Mouse (Mus musculus) G1E (cell line): ENCODE measurements around the gene Abhd17b. TPM values are rescaled to one million over a fixed set of nuclear protein-coding genes. Genes with fewer than 3 reads are reported as not detected.
"Not testable (repeated sequence)": the region's sequence is repeated elsewhere in the genome, so short reads cannot be mapped to it uniquely, and the experiment has no call there.

Experiments
- ATAC-seq: 2 replicates; pipeline ENCODE4 v1.8.0; 2016; ENCODE audit warnings: mild to moderate bottlenecking; ENCODE audit not compliant: insufficient number of reproducible peaks, poor library complexity, low FRiP score, severe bottlenecking; ENCODE audit errors: extremely low read depth
- DNase-seq: peaks from one replicate; pipeline ENCODE4 v3.0.0; 2012; ENCODE audit warnings: low spot score
- H3K27me3 ChIP-seq: 2 replicates; pipeline ENCODE4 v1.6.1; 2012; ENCODE audit warnings: mild to moderate bottlenecking, low read length, inconsistent platforms; ENCODE audit not compliant: insufficient read depth
- H3K36me3 ChIP-seq: replicated peaks from 2 replicates; pipeline ENCODE3; 2012; ENCODE audit warnings: mild to moderate bottlenecking, inconsistent platforms
- H3K4me1 ChIP-seq: 2 replicates; pipeline ENCODE4 v1.6.1; 2012; ENCODE audit warnings: low read depth, low read length, inconsistent platforms, mixed read lengths; ENCODE audit not compliant: insufficient read depth
- H3K4me3 ChIP-seq: 2 replicates; pipeline ENCODE4 v1.5.1; 2012; ENCODE audit warnings: low read depth, mild to moderate bottlenecking, inconsistent platforms, low read length, moderate library complexity, mixed read lengths
- H3K9me3 ChIP-seq: replicated peaks from 2 replicates; pipeline ENCODE4 v1.6.1; 2012; ENCODE audit warnings: inconsistent platforms
- CTCF ChIP-seq: IDR thresholded peaks from 2 replicates; pipeline ENCODE4 v1.5.1; 2012; ENCODE audit warnings: low read depth, low read length, inconsistent platforms, mixed read lengths
- GATA1 ChIP-seq: IDR thresholded peaks from 2 replicates; pipeline ENCODE4 v1.6.1; 2012; ENCODE audit warnings: borderline replicate concordance, low read length, inconsistent platforms, mixed read lengths
- GATA2 ChIP-seq: IDR thresholded peaks from 2 replicates; pipeline ENCODE4 v1.6.1; 2012; ENCODE audit warnings: low read depth, low read length, inconsistent platforms, borderline replicate concordance
- POLR2AphosphoS5 ChIP-seq: IDR thresholded peaks from 2 replicates; pipeline ENCODE4 v1.6.1; 2012; ENCODE audit warnings: low read depth, low read length, inconsistent platforms; ENCODE audit not compliant: insufficient replicate concordance
- TAL1 ChIP-seq: conservative IDR thresholded peaks from 2 replicates; pipeline ENCODE4 v1.6.1; 2012; ENCODE audit warnings: low read depth, low read length, inconsistent platforms, mixed read lengths
- polyA plus RNA-seq: library from polyadenylated mRNA; stranded (reverse); fragments of >175 nt; gene quantifications from 2 replicates; pipeline ENCODE4 v1.2.3, GENCODE M21; 2012
- total RNA-seq, 2 experiments: library from RNA; stranded (forward) in 1 of 2; stranded (reverse) in 1 of 2; fragments of 200-1000 nt in 1 of 2; fragments of >200 nt in 1 of 2; fragmentation: Nextera tagmentation in 1 of 2; gene quantifications; 2 replicates each; pipeline ENCODE4 v1.2.3; 2014 to 2017

Abhd17b gene
- total and polyA plus RNA-seq, 3 experiments, result 7.6 to 34.0 (median 26.4) TPM

DNA sequence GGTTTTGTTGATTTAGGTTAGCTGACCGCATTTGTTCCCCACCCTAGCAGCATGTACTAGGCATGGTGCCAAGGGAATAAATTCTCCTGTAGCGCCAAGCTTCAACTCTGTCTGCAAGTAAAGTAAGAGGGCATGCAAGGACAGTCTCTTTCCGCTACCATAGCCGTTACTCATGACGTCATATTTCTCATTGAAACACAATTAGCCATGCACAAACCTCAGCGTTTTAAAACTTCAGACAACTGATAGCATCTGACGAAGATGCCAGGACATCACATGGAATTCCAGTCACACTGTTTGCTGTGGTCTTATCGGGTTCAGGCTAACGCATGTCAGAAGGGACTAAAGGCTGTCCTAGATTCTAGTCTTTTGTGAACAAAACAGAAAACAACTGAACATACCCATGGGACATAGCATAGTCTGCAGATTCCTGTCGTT is 62.0 kb downstream of the Abhd17b start:
- Histone ChIP-seq H3K9me3 (no peaks in the 10 kb centered on the region), H3K4me3 (no peak overlapping the region), H3K36me3 (no peaks in the 10 kb centered on the region), H3K4me1 (0 out of 2 replicates have a peak, but pooled peaks cover 6% of the 10 kb centered on the region), H3K27me3 (no peaks in the 10 kb centered on the region)
- TF ChIP-seq TAL1, result no peak
- TF ChIP-seq POLR2AphosphoS5, result no peak
- TF ChIP-seq CTCF, result no peak
- TF ChIP-seq GATA2, result no peak
- TF ChIP-seq GATA1, result no peak
- DNase-seq, result no peak
- no peak for ATAC-seq

DNA sequence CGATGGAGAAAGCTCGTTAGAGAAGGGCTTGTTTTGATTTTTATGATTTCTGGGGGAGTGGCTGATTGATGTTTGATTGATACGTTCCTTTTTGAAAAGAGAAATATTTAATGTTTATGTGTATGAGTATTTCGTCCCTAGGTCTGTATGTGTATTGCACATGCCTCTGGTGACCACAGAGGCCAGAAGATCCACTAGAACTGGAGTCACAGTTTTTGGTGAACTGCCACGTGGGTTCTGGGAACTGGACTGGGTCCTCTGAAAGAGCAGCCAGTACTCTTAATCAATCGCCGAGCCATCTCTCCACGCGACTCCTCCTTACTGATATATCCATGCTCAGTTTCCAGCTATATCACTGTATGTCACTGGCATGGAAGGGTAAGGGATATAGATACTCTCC is 62.5 kb downstream of the Abhd17b start:
- H3K4me3 ChIP-seq, result no peak overlapping the region
- no peaks in the 10 kb centered on the region for H3K27me3 ChIP-seq
- no peak for TF ChIP-seq TAL1
- TF ChIP-seq CTCF, result no peak
- no peak for TF ChIP-seq POLR2AphosphoS5
- no peak for TF ChIP-seq GATA2
- TF ChIP-seq GATA1, result no peak
- H3K4me1 ChIP-seq, result 0 out of 2 replicates have a peak, but pooled peaks cover 6% of the 10 kb centered on the region
- H3K9me3 ChIP-seq, result no peaks in the 10 kb centered on the region
- ATAC-seq (no peak), DNase-seq (no peak)
- no peaks in the 10 kb centered on the region for H3K36me3 ChIP-seq

DNA sequence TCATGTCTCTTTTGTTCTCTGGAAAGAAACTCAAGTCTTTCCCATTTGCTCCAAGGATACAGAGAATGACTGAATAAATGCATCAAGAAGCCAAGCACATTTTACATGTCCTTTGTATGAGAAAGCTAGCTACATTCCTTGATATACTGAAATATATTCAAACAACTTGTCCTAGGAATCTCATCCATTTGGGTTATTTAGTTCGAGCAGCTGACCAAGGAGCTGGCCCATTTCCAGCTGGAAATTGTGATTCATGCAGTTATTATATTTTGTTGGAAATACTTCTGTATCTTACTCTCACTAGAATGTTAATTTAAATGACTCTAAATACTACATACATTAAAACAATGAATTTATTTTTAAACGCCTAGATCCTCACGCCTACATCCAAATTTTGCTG is 63.5 kb downstream of the Abhd17b start:
- no peaks in the 10 kb centered on the region for H3K9me3 ChIP-seq
- no peak overlapping the region for H3K4me3 ChIP-seq
- TF ChIP-seq GATA1 (no peak), TAL1 (no peak), CTCF (no peak), GATA2 (no peak), POLR2AphosphoS5 (no peak)
- H3K27me3 ChIP-seq, result no peaks in the 10 kb centered on the region
- ATAC-seq (no peak), DNase-seq (no peak)
- H3K4me1 ChIP-seq, result 0 out of 2 replicates have a peak, but pooled peaks cover 6% of the 10 kb centered on the region
- no peaks in the 10 kb centered on the region for H3K36me3 ChIP-seq

DNA sequence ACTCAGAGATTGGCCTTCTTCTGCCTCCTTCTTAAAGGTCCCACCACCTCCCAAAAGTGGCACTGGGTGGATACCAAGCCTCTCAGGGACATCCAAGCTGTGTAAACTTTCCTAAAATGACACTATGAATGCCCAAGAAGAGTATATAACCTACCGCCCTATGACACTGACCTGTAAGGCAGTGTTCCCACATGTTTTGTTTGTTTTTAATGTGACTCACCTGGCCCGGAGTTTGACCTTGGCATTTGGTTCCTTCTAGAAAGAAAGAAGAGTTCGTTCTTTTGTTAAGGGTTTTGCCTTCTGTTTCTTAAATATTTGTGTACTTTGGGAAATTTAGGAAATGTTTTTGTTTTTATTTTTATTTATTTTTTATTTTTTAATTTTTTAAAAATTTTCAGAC is 66.2 kb downstream of the Abhd17b start:
- ATAC-seq (no peak), DNase-seq (no peak)
- no peak for TF ChIP-seq GATA2
- TF ChIP-seq GATA1, result no peak
- no peak for TF ChIP-seq CTCF
- no peak for TF ChIP-seq POLR2AphosphoS5
- TF ChIP-seq TAL1, result no peak
- no peaks in the 10 kb centered on the region for H3K36me3 ChIP-seq
- H3K9me3 ChIP-seq, result no peaks in the 10 kb centered on the region
- H3K4me1 ChIP-seq, result no peaks in the 10 kb centered on the region
- no peaks in the 10 kb centered on the region for H3K27me3 ChIP-seq
- no peak overlapping the region for H3K4me3 ChIP-seq

DNA sequence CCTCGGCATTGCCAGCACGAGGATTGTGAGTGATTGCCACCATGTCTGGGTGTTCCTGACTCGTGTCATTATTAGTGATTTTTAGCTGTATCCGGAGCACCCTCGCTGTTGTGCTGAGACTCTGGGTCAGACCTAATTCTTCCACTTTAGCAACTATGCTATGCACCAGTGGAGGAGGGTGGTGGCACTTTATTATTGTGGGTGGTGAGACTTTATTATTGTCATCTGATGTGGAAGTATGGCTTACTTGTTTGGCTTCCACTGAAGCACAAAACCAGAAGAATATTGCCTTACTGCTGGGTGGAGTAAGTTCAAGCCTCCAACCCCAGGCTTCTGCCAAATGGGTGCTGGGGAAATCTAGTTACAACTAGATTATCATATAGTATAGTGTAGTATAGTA is 68.0 kb downstream of the Abhd17b start:
- DNase-seq (no peak), ATAC-seq (no peak)
- Histone ChIP-seq H3K27me3 (no peaks in the 10 kb centered on the region), H3K4me3 (no peak overlapping the region), H3K4me1 (no peaks in the 10 kb centered on the region), H3K9me3 (no peaks in the 10 kb centered on the region), H3K36me3 (no peaks in the 10 kb centered on the region)
- no peak for TF ChIP-seq GATA1
- no peak for TF ChIP-seq POLR2AphosphoS5
- TF ChIP-seq CTCF, result no peak
- no peak for TF ChIP-seq GATA2
- no peak for TF ChIP-seq TAL1

DNA sequence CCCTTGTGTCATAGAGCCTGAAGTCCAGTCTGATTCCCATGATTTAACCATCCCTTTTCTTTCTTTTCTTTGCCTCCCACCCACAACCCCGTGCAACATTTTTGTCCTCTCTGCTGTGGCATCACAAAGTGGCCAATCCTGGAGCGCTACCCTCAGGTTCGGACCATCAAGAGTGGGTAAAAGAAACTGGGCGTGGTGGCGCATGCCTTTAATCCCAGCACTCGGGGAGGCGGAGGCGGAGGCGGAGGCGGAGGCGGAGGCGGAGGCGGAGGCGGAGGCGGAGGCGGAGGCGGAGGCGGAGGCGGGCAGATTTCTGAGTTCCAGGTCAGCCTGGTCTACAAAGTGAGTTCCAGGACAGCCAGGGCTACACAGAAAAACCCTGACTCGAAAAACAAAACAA is 70.3 kb downstream of the Abhd17b start:
- H3K27me3 ChIP-seq, H3K4me1 ChIP-seq, H3K9me3 ChIP-seq, ATAC-seq, DNase-seq, H3K4me3 ChIP-seq, H3K36me3 ChIP-seq: not testable (repeated sequence)

DNA sequence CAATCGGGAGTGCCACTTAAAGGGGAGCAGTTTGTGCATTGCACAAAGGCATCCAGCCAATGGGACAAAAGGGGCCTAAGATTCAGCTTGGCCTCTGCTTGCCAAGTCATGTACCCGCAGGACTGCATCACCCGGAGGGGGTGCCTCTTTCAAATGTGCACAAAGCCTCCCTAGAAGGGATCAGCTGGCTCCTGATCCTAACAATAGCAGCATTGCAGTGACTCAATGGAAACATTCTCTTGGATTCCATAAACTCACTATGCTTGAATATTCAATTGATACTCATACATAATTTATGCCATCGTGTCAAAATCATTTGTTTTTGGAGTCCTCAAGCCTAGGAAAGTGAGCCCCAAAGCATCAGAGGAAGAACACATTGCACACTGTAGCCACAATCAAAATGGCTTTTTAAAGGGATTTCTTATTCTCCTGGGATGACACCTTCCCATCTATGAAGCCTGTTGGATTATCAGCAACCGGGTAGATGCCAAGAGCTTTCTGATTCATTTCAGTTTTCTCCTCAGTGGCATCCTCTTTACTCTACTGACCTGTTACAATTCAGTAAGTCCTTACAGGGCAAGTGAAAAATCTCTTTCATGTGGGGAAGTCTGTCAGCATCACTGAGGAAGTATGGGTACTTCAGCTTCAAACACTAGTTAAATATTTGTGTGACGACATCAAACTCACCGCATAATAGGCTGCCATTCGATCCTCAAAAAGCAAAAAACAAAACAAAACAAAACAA is 71.1 kb downstream of the Abhd17b start:
- TF ChIP-seq CTCF (no peak), POLR2AphosphoS5 (no peak), GATA1 (no peak), GATA2 (no peak), TAL1 (no peak)
- Histone ChIP-seq H3K27me3 (no peaks in the 10 kb centered on the region), H3K36me3 (no peaks in the 10 kb centered on the region), H3K4me3 (no peak overlapping the region), H3K9me3 (no peaks in the 10 kb centered on the region), H3K4me1 (no peaks in the 10 kb centered on the region)
- DNase-seq (no peak), ATAC-seq (no peak)
